Mouse (Mus musculus) T-helper 17 cell (primary cell): ENCODE measurements around the gene Slc35e3.

Experiments used
- in situ Hi-C, 2 experiments: fragments of 300-600 bp; cut with MboI, MseI; formaldehyde crosslinking; loops; 1 replicate in 1 of 2; 2 replicates in 1 of 2; pipeline ENCODE4 v1.15.1; 2025; ENCODE audit warnings: high pct_unique_total_duplicates in 2 of 2

Slc35e3 gene

DNA sequence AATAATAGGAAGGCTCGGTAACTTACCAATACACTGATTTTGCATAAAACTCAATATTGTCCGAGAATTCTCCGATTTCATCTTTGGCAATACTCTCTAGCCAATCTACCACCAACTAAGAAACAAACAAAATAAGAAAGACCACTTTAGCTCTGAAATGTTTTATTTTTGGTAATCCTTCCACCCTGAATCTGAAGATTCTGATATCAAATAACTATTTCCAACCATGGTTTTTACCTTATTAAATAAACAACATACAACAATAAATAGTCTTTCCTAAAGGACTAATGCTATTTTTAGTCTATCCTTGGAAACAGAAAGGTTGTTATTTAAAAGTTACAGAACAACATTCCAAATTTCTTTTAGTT lies 30.9 kb upstream of the Slc35e3 start:
- in situ Hi-C loops, result no loop called here

DNA sequence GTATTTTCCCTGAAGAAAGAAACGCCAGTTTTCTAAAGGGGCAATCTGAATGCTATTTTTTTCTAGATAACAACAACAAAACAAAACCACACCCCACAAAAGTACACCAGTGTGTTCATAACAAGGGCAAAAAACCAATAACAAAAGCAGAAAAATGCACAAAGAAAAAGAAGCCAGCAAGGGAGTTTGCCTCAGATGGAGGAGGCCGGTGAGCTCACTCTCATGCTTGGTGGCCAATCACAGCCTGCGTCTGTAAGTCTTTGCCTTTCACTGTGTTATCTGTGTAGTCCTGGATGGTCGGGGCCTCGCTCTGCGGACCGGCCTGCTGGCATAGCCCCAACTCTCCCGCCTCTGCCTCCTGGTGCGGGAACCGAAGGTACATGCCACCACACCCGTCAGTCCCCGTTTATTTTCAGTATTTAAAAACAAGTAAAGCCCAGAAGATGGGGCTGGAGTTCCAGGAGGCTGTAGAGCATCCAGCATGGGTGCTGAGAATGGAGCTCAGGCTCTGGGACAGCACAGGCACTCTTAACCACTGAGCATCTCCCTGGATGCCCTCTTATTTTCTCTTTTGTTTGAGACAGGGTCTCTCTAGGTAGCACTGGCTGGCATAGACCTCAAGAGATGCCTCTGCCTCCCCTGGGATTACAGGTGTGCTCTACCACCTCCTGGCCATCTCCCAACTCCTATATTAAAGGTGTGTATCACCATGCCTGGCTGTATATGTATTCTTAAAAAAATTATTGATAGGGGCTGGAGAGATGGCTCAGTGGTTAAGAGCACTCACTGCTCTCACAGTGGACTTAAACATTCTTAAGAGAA lies 30.3 kb upstream of the Slc35e3 start:
- in situ Hi-C loops, result no loop called here

DNA sequence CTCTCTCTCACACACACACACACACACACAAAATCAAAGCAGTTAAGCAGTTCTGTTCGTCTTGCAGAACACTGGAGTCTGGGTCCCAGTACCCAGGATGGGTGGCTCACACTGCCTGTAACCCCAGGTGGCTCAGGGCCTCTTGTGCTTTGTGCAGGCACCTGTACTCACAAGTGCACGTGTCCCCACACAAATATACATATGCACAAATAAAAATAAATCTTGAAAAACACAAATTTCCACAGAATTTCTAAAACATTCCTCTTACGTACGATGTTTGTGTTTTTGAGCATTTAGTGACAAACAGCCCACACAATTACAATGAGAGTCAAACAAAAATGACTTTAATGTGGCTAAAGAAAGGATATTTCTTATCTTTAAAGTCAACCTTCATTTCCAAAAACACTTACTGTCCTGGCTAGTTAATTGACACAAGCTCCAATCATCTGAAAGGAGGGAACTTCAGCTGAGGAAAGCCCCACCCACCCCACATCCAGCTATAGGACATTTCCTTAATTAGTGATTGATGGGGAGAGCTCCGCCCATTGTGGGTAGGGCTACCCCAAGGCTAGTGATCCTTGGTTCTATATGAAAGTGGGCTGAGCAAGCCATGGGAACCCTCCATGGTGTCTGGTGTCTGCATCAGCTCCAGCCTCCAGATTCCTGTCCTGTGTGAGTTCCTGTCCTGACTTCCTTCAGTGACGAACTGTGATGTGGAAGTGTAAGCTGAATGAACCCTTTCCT lies 29.4 kb upstream of the Slc35e3 start:
- in situ Hi-C loops, result no loop called here

DNA sequence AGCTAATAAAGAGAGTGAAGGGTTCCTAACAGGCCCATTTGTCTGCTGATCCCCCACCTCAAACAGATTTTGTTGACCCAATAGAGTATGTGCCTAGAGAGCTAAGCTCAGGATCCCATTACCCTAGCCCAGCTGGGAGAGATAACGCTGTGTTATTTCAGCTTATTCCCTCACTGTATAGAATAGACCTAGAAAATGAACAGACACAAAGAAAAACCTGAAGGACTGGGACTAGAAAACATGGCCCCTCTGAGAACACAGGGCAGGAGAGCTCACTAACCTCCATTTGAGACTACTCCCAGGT lies 28.6 kb upstream of the Slc35e3 start:
- in situ Hi-C loops, result no loop called here

DNA sequence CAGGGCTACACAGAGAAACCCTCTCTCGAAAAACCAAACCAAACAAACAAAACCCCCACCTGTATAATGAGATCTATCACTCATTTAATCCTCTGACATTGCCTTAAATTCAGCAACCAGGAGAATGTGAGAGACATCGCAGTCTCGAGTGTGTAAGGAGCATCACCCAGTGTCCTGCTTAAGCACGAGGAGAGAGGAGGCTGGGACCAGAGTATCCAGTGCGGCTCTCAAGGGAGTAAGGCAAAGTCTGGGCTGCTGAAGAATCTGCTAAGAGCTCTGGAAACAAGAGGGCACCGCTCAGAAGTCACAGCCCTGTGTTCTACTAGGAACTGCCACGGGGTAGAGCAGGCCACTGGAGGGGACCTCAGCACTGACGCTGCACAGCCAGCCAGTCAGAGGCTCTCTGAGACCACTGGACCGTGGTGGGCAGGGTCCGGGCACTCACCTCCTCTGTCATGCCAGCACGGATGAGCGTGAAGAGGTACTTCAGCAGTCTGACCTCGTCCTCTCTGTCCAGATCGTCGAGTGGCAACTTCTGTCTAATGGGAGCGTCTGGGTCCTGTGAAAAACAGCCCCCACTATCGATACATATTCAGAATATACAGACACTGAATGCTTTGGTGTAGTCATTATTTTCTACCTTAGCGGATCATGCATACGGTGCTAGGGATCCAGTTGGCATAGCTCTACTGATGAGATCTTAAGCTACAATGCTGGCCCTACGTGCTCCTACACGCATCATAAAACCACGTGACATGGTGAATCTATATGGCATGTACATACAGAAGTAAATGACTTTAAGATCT lies 28.0 kb upstream of the Slc35e3 start:
- in situ Hi-C loops, result no loop called here

DNA sequence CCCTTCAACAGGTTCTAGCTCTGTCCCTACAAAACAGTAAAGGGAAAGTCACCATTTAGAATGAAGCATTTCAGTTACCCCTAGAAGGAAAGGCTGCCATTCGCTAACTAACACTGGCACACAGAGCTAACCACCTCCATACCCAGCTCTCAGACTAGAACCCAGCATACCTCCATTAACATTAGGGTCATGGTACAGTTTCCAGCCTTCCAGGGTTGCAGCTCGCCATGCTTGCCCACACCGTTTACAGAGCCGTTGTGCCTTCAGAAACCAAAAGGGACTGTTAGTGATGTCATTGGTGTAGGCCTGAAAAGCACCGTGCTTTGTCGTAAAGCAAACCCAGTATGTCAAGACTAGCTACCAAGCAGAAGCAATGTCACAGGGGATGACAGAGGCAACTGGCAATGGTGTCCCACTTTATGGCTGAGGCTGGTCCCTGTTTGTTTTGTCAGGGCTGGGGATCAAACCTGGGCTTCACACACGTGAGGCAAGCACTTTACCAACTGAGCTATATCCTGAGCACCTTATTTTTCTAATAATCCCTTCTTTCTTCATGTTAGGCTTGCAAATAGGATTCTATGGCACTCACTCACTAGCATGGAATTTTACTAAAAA lies 27.0 kb upstream of the Slc35e3 start:
- in situ Hi-C loops, result no loop called here

DNA sequence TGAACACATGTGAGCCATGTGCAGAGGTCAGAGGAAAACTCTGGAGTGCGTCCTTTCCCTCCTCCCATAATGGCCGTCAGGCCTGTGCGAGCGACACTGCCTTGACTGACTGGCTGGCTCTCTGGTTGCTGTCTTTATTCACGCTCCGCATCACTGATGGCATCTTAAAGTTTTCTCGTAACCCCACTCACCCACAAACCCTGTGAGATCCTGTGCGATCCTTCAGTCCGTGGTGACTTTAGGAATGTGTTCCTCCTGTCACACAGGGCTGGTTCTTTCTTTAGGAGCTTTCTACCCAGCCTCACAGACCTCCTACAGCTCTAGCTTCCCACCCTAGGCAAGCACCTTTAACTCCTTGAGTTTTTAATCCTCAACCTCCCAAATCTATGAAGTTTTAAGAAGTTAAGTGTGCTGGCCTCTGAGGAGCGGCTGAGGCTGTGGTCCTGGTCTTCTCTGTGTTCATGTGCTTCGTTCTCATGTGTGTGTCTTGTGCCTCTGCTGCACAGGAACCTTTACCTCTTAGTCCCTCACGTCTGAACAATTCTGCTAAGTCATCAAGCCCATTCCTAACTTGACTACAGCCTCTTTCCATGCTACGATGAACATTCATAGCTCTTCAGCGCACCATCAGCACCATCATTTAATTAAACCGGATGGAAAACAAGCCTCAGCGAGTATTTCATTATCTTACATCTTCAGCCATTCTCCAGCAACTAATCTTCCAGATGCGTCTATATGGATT lies 26.4 kb upstream of the Slc35e3 start:
- in situ Hi-C loops, result no loop called here

DNA sequence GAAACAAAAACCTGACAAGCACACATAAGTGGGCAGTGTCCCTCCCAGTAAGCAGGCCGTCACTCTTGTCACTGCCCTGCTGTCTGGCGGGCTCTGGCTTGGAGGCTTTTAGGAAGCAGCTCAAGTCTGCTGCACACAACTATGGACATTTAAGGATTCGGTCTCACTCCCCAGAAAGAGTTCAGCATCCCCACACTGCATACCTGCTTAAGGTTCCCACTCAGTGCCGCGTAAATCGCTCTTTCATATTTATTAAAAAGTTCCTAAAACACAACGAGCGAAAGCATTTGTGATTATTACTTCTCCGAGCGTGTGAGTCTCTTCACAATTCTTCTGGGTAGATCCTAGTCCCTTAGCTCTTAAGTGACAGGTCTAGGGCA lies 25.0 kb upstream of the Slc35e3 start:
- in situ Hi-C loops, result no loop called here

DNA sequence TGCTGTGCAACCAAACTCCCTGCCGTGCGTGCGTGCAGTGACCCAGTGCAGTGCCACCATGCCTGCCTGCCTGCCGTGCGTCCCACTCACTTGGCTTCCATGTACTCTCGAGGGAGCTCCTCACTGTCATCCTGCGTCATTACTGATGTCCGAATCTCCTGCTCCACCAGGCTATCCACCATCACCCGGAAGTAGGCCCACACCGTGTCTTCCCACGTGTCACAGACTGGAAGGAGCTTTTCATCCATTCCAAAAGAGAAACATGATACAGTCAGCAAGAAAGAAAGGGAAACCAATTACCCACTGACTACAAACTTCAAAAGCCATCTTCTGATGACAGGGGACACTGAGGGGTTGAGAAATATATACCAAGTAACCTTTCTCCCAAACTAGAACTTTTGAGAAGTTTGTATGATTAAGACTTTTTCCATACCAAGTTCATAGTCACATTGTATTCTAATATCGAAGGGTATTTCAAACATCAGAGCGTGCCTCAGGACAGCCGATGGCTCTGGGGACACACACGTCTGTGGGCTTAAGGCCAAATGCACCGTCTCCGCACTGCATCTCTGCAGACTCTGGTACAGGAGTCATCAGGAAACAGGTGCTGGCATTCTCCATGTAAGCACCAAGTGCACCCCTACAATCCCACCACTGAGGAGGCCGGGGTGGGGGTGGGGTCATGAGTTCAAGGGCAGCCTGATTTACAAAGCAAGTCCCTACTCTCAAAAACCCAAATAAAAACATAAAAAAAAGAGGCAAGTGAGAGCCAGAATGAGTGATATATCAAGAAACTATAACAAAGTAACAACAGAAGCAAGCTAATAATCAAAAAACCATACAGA lies 24.3 kb upstream of the Slc35e3 start:
- in situ Hi-C loops, result no loop called here

DNA sequence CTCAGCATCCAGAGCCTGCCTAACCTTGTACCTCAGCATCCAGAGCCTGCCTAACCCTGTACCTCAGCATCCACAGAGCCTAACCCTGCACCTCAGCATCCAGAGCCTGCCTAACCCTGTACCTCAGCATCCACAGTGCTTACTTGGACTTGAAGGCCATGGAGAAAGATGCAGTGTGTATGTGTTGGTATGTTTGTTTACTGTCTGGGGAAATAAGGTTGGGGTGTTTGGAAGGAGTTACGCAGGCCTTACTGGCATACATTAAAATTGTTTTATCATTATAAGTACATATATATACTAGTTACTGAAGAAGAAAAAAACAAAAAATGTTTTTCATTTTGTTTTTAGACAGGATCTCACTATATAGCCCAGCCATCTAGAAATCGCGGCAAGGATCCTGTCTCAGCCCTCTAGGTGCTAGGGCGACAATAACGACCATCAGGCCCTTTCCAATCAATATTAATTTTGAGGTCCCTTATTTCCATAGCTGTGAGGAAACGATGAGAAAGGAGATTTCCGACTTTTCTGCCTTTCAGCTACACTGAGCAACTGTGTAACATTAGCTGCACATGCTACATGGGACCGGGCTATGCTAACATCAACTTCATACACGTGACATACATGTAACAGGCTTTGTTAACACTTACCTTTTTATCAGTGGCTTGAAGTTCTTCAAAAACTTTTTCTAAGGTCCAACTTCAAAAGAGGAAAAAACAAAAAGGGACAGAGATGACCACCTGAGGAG lies 23.5 kb upstream of the Slc35e3 start:
- in situ Hi-C loops, result no loop called here

DNA sequence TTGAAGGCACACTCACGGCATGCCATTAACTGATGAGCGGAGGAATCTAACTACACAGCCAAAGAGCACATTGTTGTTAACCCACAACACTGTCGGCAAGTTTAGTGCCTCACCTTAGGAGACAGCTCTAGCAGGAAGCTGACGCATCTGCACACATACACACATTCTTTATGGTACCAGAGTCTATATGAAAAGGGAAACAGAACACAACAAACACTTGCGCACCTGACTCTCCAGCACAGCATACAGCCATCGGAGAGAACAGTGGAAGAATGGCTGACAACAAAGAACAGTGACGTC lies 21.9 kb upstream of the Slc35e3 start:
- in situ Hi-C loops, result no loop called here

DNA sequence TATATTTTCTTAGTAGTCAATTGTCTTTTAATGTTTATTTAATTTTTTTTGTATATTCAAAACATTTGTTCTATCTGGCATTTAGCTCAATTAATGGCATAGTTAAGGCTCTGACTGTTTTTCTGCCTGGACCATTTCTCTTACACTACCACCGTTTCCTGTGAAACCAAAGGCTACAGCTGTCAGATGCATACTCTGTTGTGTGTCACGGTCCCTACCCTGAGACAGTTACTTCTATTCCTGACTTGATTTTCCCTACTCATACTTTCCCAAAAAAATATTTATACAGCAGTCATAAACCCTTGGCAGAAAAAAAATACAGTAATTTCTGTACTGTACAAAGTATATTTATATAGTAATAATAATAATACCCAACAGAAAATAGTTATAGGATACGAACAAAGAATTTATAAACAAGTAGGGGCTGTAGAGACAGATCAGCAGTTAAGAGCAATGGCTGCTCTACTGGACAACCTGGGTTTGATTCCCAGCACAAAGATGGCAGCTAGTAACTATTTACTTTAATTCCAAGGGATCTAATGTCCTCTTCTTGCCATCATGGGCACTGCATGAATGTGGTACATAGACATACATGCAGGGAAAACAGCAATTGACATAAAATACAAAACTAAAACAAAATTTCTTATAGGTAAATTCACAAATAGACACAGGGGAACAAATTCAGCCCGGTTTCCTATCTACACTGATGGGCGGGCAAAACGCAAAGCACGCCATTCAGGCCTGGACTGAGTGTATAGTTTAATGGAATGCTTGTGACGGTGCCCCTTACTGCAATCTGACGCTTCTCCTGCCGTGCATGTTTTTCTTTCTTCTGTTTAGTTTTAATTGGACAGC lies 21.3 kb upstream of the Slc35e3 start:
- in situ Hi-C loops, result no loop called here

DNA sequence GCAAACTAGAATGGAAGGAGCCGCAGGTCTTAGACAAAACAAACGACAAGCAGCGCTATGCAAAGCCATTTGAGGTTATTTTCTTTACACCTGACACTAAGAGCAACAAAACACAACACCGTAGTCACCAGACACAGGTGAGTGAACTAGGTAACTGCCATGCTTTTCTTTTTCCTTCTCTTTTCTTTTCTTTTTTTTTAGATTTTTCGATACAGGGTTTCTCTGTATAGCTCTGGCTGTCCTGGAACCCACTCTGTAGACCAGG lies 20.7 kb upstream of the Slc35e3 start:
- in situ Hi-C loops, result no loop called here

DNA sequence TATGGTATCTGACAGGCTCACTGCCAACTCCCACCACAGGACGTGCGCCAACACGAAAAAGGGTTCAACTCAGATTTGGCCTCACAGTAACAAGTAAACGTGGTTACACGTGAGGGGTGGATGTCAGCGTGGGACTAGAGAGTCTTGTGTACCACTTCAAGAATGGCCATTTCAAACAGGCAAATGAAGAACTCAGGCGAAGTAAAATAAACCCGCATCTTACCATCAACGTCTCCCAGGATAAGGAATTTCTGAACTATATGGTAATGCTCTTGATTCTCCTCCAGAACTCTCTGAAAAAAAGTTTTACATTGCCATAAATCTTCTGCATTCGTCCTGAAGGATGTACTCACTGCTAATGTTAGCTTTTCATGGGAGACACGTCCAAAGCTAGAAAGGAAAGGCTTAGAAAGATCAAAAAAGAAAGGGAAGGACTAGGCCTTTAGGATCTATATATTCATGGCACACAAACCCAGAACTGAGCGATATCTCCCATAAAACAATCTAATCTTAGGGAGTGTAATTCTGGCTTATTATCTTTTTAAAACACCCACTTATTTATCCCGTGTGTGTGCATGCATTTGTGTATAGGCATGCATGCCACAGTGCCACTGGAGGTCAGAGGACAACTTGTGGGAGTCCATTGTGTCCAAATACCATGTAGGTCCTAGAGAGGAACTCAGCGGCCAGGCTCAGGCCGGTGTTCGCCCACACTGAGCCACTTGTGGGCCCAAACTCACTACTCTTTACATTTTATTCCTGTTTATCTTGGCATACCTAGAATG lies 20.1 kb upstream of the Slc35e3 start:
- in situ Hi-C loops, result no loop called here

DNA sequence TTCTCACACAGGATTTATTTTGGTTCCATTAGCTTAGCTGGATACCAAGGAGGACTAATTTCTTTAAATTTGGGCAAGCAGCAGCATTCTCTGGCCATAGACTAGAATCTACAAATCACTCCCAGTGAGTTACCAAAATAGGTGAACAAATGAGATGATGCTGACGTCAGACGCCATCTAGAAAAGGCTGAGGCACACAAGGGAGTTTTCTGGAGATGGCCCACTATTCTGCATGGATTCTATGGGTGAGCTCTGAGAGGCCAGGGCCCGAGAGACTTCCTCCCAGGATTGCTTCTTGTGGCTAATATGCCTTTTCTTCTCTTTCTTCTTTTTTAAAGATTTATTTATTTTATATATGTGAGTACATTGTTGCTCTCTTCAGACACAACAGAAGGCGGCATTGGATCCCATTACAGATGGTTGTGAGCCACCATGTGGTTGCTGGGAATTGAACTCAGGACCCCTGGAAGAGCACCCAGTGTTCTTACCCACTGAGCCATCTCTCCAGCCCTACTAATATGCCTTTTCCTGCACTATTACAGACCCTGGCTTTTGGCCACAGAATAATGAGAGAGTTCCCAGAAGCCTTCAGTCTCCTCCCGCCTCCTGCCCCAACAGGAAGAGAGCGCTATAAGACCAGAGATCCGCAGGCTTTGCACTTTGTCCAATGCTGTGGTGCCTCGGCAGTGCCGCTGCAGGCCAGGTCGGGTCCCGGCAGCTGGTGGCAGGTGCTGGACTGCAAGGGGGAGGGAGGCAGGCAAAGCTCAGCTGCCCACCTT lies 19.1 kb upstream of the Slc35e3 start:
- in situ Hi-C loops, result no loop called here

DNA sequence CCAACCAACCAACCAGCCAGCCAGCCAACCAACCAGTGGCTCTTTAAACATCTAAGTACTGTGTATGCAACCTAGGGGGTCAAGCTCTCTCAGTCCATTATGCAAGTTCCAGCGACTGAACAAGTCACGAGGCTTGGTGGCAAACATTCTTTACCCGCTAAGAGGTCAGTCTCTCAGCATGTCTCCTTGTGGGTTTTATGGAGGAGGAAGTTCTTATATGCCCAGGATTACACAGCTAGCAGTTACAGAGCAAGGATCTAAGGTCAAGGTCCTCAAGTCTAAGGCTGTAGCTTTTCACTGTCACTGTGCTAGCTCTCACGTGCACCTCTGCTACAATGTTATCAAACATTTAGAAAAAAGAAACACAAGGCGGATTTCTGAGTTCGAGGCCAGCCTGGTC lies 18.4 kb upstream of the Slc35e3 start:
- in situ Hi-C loops, result no loop called here

DNA sequence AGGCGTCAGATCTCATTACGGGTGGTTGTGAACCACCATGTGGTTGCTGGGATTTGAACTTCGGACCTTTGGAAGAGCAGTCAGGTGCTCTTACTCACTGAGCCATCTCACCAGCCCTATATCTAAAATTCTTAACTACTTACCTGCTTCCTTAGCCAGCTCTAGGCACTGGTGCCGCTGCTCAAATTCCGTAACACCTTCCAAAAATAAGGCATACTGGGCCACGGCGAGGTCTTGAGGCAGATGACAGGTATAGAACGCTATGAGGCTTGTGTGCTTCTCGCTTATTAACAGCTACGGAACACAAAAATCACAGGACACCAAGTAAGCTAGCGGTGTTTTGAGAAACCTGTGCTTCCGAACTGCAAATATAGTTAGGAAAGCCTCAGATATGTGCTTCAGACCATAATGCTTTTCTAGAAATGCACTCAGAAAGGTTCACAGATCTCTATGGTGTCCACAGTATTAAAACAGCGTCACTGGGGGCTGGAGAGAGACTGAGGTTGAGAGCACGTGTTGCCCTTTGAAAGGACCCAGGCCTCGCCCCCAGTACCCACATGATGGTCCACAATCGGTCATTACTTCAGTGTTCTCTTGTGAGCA lies 17.5 kb upstream of the Slc35e3 start:
- in situ Hi-C loops, result no loop called here
